Mouse (Mus musculus) lung, embryonic 16.5 days (tissue): ENCODE data around the gene Kcnip3. TPM values are rescaled to one million over a fixed set of nuclear protein-coding genes. Genes with fewer than 3 reads are reported as not detected.

ENCODE experiments used
- ATAC-seq: fragments of 200-750 bp; cut with Nextera tagmentation; 2 replicates; pipeline ENCODE4 v1.8.0; 2017; ENCODE audit warnings: low read depth, mild to moderate bottlenecking, moderate library complexity
- H3K27ac ChIP-seq: fragments of 300-500 bp; sonication (generic); 2 replicates; pipeline ENCODE4 v1.5.1; 2014; ENCODE audit warnings: mild to moderate bottlenecking, control low read depth, low read length
- H3K27me3 ChIP-seq: fragments of 300-500 bp; sonication (generic); 2 replicates; pipeline ENCODE4 v1.6.1; 2014; ENCODE audit warnings: low read depth, low read length, mixed read lengths; ENCODE audit not compliant: control insufficient read depth, insufficient read depth
- H3K36me3 ChIP-seq: fragments of 300-500 bp; sonication (generic); 2 replicates; pipeline ENCODE4 v1.6.1; 2014; ENCODE audit warnings: low read length; ENCODE audit not compliant: control insufficient read depth, insufficient read depth
- H3K4me1 ChIP-seq: fragments of 300-500 bp; sonication (generic); replicated peaks from 2 replicates; pipeline ENCODE4 v1.6.1; 2014; ENCODE audit warnings: low read length, mixed read lengths; ENCODE audit not compliant: control insufficient read depth, insufficient read depth
- H3K4me2 ChIP-seq: fragments of 300-500 bp; sonication (generic); 2 replicates; pipeline ENCODE4 v1.6.1; 2014; ENCODE audit warnings: low read depth, low read length, control low read depth
- H3K4me3 ChIP-seq: fragments of 300-500 bp; sonication (generic); 2 replicates; pipeline ENCODE4 v1.5.1; 2014; ENCODE audit warnings: mild to moderate bottlenecking, low read length, control low read depth
- H3K9ac ChIP-seq: fragments of 300-500 bp; sonication (generic); 2 replicates; pipeline ENCODE4 v1.6.1; 2014; ENCODE audit warnings: low read length, control low read depth
- H3K9me3 ChIP-seq: fragments of 300-500 bp; sonication (generic); 2 replicates; pipeline ENCODE4 v1.6.1; 2016; ENCODE audit warnings: low read length; ENCODE audit not compliant: control insufficient read depth
- WGBS: fragments of 180-500 bp; shearing (Covaris S2); extraction: QIAGEN DNeasy Blood & Tissue Kit; methylation state at CpG from one replicate; pipeline ENCODE4 v1.1.7; 2014; 5-methylcytosine and 5-hydroxymethylcytosine counted together
- polyA plus RNA-seq: library from polyadenylated mRNA; unstranded; fragments of >200 nt; fragmentation: Nextera tagmentation; extraction: Ambion mirVana; gene quantifications from 2 replicates; pipeline ENCODE4 v1.2.1, GENCODE M21; 2015

Gene Kcnip3
- polyA plus RNA-seq, 1 experiment from 2014 or later, result 3.4 TPM

GRCm38 (mm10) chr2:127507967-127508660 is 13.8 kb downstream of the Kcnip3 start:
- ATAC-seq, result peak; percentile 71
- H3K4me2 ChIP-seq, result no peak overlapping the region
- H3K27ac ChIP-seq, result no peak overlapping the region

DNA sequence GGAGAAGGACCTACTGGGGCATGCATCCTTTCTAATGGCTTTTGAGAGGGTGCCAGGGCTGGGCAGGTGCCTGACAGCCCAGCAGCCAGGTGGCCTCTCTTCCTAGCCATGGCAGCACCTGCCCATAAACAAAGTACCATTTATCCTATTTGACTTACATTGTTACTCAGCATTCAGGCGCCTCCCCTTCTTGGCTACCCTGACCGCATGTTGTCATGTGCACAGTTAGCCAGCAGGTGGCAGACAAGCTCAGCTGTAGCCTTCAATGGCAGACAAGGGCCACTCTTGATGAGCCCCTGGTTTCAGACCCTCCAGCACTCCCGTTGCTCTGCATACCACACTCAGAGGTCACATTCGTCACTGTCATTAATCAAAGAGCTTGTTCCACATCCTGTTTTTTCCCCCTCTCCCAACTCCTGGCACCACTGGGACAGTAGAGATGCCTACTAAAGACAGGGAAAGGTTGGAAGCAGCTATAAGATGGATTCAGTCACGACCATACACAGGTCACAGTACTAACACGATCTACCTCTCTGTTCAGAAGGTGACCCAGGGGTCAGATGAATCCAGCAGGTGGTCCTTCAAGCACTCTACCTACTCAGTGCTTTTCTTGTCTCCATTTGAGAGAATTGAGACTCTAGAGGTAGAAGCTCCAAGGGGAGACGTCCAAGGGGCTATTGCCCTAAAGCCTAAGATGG is 14.7 kb downstream of the Kcnip3 start:
- Histone ChIP-seq H3K4me3 (no peak overlapping the region), H3K27me3 (no peaks in the 10 kb centered on the region), H3K9ac (no peak overlapping the region), H3K4me2 (no peak overlapping the region), H3K9me3 (no peaks in the 10 kb centered on the region), H3K4me1 (peaks cover 11% of the 10 kb centered on the region; the same call in 1 of the 2 replicates), H3K27ac (no peak overlapping the region), H3K36me3 (no peaks in the 10 kb centered on the region)
- peak; percentile 53 for ATAC-seq
- WGBS, result 23% methylated on average over 7 of the region's 7 CpGs

More at GRCm38 (mm10) chr2:127507967-127508660, 13.8 kb downstream of the Kcnip3 start:
- H3K9ac ChIP-seq, result no peak overlapping the region
- no peaks in the 10 kb centered on the region for H3K9me3 ChIP-seq
- H3K36me3 ChIP-seq, result no peaks in the 10 kb centered on the region
- no peak overlapping the region for H3K4me3 ChIP-seq
- 47% methylated on average over 7 of the region's 7 CpGs for WGBS
- no peaks in the 10 kb centered on the region for H3K27me3 ChIP-seq
- peaks cover 11% of the 10 kb centered on the region; the same call in 1 of the 2 replicates for H3K4me1 ChIP-seq

GRCm38 (mm10) chr2:127506131-127506632 is 15.7 kb downstream of the Kcnip3 start:
- no peak for ATAC-seq
- no peak overlapping the region for H3K9ac ChIP-seq
- H3K9me3 ChIP-seq, result no peaks in the 10 kb centered on the region
- 72% methylated on average over 6 of the region's 6 CpGs for WGBS
- no peaks in the 10 kb centered on the region for H3K27me3 ChIP-seq
- no peak overlapping the region for H3K27ac ChIP-seq
- H3K4me3 ChIP-seq, result no peak overlapping the region
- peaks cover 11% of the 10 kb centered on the region; the same call in 1 of the 2 replicates for H3K4me1 ChIP-seq
- no peak overlapping the region for H3K4me2 ChIP-seq
- H3K36me3 ChIP-seq, result no peaks in the 10 kb centered on the region

DNA sequence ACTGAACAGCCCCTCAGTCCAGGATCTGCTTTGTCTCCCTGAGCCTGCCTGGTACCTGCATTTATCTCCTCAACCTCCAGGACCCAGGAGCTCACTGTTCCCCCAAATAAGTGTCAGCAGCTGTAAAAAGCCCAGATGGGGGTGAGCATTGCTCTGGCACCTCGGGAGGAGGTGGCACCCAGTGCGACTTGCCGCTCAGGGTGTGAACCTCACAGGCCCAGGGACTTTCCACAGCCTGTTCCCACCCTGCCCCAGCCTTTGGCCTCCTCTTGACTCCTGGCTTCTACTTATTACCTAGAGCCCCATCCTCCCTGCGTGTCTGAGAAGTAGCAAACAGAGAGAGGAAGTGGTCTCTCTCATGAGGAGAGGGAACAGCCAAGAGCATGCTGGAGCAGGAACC is 16.7 kb downstream of the Kcnip3 start:
- H3K9me3 ChIP-seq, result no peaks in the 10 kb centered on the region
- no peaks in the 10 kb centered on the region for H3K27me3 ChIP-seq
- H3K4me1 ChIP-seq, result peaks cover 11% of the 10 kb centered on the region; the same call in 1 of the 2 replicates
- WGBS, result 55% methylated on average over 4 of the region's 4 CpGs
- H3K4me3 ChIP-seq, result no peak overlapping the region
- no peak for ATAC-seq
- H3K36me3 ChIP-seq, result no peaks in the 10 kb centered on the region
- H3K27ac ChIP-seq, result no peak overlapping the region
- no peak overlapping the region for H3K9ac ChIP-seq
- H3K4me2 ChIP-seq, result no peak overlapping the region

DNA sequence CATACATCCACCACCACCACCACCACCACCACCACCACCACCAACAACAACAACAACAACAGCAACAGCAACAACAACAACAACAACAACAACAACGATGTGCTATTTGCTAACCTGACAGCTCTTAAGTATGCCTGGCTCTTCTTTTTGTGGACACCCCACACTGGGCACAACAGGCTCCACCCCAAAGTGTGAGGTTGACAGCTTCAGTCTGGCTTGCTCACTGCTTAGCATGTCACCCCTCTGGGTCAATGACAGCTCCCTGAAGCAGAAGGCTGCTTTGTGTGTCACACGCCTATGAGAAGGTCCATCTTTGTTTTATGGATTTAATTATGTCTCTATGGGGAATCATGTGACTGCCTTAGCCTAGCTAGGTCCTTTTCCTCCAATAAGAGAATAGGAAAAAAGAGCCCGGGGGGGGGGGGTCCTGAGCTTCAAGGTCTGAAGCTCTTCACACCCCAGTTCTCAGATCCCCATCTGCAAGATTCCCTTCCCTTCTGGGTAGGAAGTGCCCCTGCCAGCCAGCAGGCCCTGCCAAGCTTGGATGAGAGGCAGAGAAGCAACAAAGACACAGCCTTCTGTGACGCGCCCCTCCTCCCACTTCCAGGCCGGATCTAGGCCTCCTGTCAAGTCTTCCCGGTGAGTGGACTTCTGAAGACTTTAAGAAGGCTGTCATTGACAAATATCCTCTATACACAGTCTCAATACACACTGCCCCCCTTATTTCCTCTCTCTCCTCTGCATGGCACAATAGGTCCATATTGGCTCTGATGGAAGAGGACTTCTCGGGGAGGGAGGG is 17.9 kb downstream of the Kcnip3 start:
- Histone ChIP-seq H3K9ac (no peak overlapping the region), H3K4me3 (no peak overlapping the region), H3K9me3 (no peaks in the 10 kb centered on the region), H3K4me1 (peaks cover 11% of the 10 kb centered on the region; the same call in 1 of the 2 replicates), H3K4me2 (no peak overlapping the region), H3K36me3 (no peaks in the 10 kb centered on the region), H3K27me3 (no peaks in the 10 kb centered on the region), H3K27ac (no peak overlapping the region)
- ATAC-seq, result no peak
- WGBS, result 40% methylated on average over 8 of the region's 8 CpGs

DNA sequence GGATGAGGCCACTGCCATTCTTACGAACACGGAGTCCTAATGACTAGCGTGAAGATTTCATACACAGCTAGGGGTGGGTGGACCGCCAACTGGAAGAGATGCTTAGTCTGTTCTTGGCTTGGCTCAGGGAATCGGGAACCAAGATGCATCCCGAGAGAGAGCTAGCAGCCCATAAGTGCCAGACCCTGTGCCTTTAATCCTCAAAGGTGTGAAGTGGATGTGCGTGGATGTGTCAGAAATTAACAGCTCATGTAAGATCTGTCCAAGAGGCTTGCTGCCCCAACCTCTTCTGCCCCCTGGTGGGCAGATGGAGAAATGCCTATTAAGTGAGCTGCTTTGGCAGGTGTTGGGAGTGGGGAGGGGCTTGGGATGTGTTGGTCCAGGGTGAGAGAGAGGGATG is 20.8 kb downstream of the Kcnip3 start:
- Histone ChIP-seq H3K27ac (no peak overlapping the region), H3K36me3 (no peaks in the 10 kb centered on the region), H3K4me2 (no peak overlapping the region), H3K9ac (no peak overlapping the region), H3K4me1 (no peaks in the 10 kb centered on the region), H3K27me3 (no peaks in the 10 kb centered on the region), H3K4me3 (no peak overlapping the region), H3K9me3 (no peaks in the 10 kb centered on the region)
- WGBS, result 41% methylated on average over 7 of the region's 7 CpGs
- ATAC-seq, result no peak

- WGBS, result 68% methylated on average over 8 of the region's 8 CpGs
- Histone ChIP-seq H3K36me3 (no peaks in the 10 kb centered on the region), H3K4me2 (no peak overlapping the region), H3K4me1 (no peaks in the 10 kb centered on the region), H3K27ac (no peak overlapping the region), H3K4me3 (no peak overlapping the region), H3K27me3 (no peaks in the 10 kb centered on the region; the same call in 1 of the 2 replicates), H3K9me3 (no peaks in the 10 kb centered on the region), H3K9ac (no peak overlapping the region)
- no peak for ATAC-seq
Measured at GRCm38 (mm10) chr2:127498750-127499149, 23.1 kb downstream of the Kcnip3 start.

DNA sequence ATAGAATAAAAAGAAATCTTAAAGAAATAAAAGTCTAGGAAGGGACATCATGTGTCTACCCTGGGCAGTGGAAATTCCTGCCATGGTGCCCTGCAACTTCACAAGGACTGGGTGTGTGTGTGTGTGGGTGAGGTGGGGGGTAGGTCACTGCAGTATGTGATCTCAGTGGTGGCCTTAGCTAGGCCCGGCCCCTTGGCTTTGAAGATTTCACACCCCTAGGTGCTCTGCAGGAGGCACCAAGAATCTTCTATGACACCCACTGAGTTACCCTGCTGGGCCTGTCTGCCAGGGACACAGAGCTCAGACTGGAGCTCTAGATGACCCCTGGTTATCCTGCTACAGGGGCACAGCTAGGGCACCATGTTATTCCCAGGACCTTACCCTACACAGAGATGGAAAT is 25.6 kb downstream of the Kcnip3 start:
- Histone ChIP-seq H3K36me3 (no peaks in the 10 kb centered on the region), H3K27ac (no peak overlapping the region), H3K9me3 (no peaks in the 10 kb centered on the region), H3K9ac (no peak overlapping the region), H3K4me3 (no peak overlapping the region), H3K4me2 (no peak overlapping the region), H3K27me3 (no peaks in the 10 kb centered on the region; the same call in 1 of the 2 replicates), H3K4me1 (no peaks in the 10 kb centered on the region)
- no peak for ATAC-seq
- WGBS, result 47% methylated on average over 1 of the region's 1 CpGs
